11 mouse cellular contexts compared by ENCODE assay signal in genomic region chr2:127845346-127845982, GRCm38 (mm10). TPM values are rescaled to one million over a fixed set of nuclear protein-coding genes. Genes with fewer than 3 reads are reported as not detected.
A peak's percentile ranks its signal among the peaks of the same experiment; 100 is the strongest.
DNase-seq lines count a peak whose midpoint lies in the region; ATAC-seq and TF ChIP-seq lines count a peak whose summit lies in the region.
"Had no signal": no experiment of that assay in that cellular context is flagged by ENCODE, and none has a peak within 500 bp of the region (broad histone marks: within the 10 kb centered on the region; RNA-seq: fewer than 3 reads in every experiment).

No protein-coding gene starts in this region.

- no peak overlapping the region for H3K4me3 ChIP-seq in forebrain, postnatal 0 days (ENCODE audit: low read depth, low read length)
- H3K4me3 ChIP-seq in forebrain, embryonic 10.5 days: no peak overlapping the region
- H3K4me3 ChIP-seq in lung, embryonic 14.5 days (ENCODE audit: low read depth, low read length): no peak overlapping the region
- no peak overlapping the region for H3K4me3 ChIP-seq in lung, adult 2 months (replicated peaks; ENCODE audit: extremely low read depth, low read depth, low read length)
- H3K4me3 ChIP-seq: forebrain, embryonic 12.5 days had no signal

- no peak for ATAC-seq in forebrain, postnatal 0 days
- no peak for ATAC-seq in lung, embryonic 14.5 days (ENCODE audit: insufficient read depth)
- ATAC-seq: activated CD4-positive, CD25-positive, alpha-beta regulatory T cell, adult 4 months had no signal

- peak; percentile 61 for TF ChIP-seq CTCF in forebrain, postnatal 0 days (IDR thresholded peaks at IDR 0.05; ENCODE audit: low read depth)
- TF ChIP-seq CTCF in lung, embryonic 14.5 days (IDR thresholded peaks at IDR 0.05; ENCODE audit: low read depth): peak; percentile 66
- TF ChIP-seq CTCF in lung, adult 2 months (IDR thresholded peaks at IDR 0.05; ENCODE audit: insufficient read depth, low read length): no peak

- no peaks in the 10 kb centered on the region for H3K36me3 ChIP-seq in forebrain, postnatal 0 days (ENCODE audit: insufficient read depth)
- H3K36me3 ChIP-seq in forebrain, embryonic 10.5 days (replicated peaks): no peaks in the 10 kb centered on the region
- no peaks in the 10 kb centered on the region for H3K36me3 ChIP-seq in lung, embryonic 14.5 days (ENCODE audit: insufficient read depth)
- H3K36me3 ChIP-seq: forebrain, embryonic 12.5 days had no signal

- H3K4me1 ChIP-seq in forebrain, postnatal 0 days (ENCODE audit: insufficient read depth): no peaks in the 10 kb centered on the region
- no peaks in the 10 kb centered on the region for H3K4me1 ChIP-seq in forebrain, embryonic 10.5 days
- no peaks in the 10 kb centered on the region for H3K4me1 ChIP-seq in lung, embryonic 14.5 days (ENCODE audit: insufficient read depth)
- peaks cover 2% of the 10 kb centered on the region; the same call in 1 of the 2 replicates for H3K4me1 ChIP-seq in lung, adult 2 months (ENCODE audit: control insufficient read depth, insufficient read depth, low read length)
- H3K4me1 ChIP-seq: forebrain, embryonic 12.5 days had no signal

- H3K9ac ChIP-seq in forebrain, postnatal 0 days: no peak overlapping the region
- H3K9ac ChIP-seq in lung, embryonic 14.5 days: no peak overlapping the region
- H3K9ac ChIP-seq: forebrain, embryonic 12.5 days had no signal

- WGBS in forebrain, postnatal 0 days: 55% methylated on average over 7 of the region's 7 CpGs
- 66% methylated on average over 7 of the region's 7 CpGs for WGBS in forebrain, embryonic 10.5 days
- 39% methylated on average over 7 of the region's 7 CpGs for WGBS in lung, embryonic 14.5 days
- 28% methylated on average over 7 of the region's 7 CpGs for WGBS in lung, adult 2 months

- TF ChIP-seq POLR2A in lung, adult 2 months (IDR thresholded peaks at IDR 0.05; ENCODE audit: borderline replicate concordance, extremely low read depth, low read depth, low read length): no peak

- no peak overlapping the region for H3K4me2 ChIP-seq in forebrain, postnatal 0 days (ENCODE audit: low read depth)
- H3K4me2 ChIP-seq in lung, embryonic 14.5 days: no peak overlapping the region
- H3K4me2 ChIP-seq: forebrain, embryonic 12.5 days had no signal

- DNase-seq in forebrain, postnatal 0 days: peak; percentile 22
- no peak for DNase-seq in forebrain, embryonic 10.5 days (ENCODE audit: extremely low spot score, low spot score)
- peak; percentile 72 for DNase-seq in lung, embryonic 14.5 days
- DNase-seq in lung, adult 2 months: no peak
- peak; percentile 24 for DNase-seq in c-Kit-positive CD71-negative TER-119-negative erythroid progenitor cells, embryonic 14.5 days (ENCODE audit: low read depth)
- peak; percentile 48 for DNase-seq in retina, postnatal 1 day
- no peak for DNase-seq in layer of hippocampus, postnatal 10 days (ENCODE audit: low spot score in 2 of 2)
- no peak for DNase-seq in kidney, postnatal 14 days
- DNase-seq: kidney, postnatal 4 days had no signal

- H3K27ac ChIP-seq in forebrain, postnatal 0 days (ENCODE audit: low read depth, low read length): no peak overlapping the region
- H3K27ac ChIP-seq in forebrain, embryonic 10.5 days: no peak overlapping the region
- no peak overlapping the region for H3K27ac ChIP-seq in lung, embryonic 14.5 days (ENCODE audit: low read depth)
- H3K27ac ChIP-seq: forebrain, embryonic 12.5 days had no signal

- peaks cover 2% of the 10 kb centered on the region; the same call in 1 of the 2 replicates for H3K27me3 ChIP-seq in forebrain, postnatal 0 days (ENCODE audit: insufficient read depth, low read length)
- peaks cover 10% of the 10 kb centered on the region for H3K27me3 ChIP-seq in forebrain, embryonic 10.5 days (ENCODE audit: poor library complexity, severe bottlenecking)
- peaks cover 5% of the 10 kb centered on the region; the same call in 1 of the 2 replicates for H3K27me3 ChIP-seq in lung, embryonic 14.5 days (ENCODE audit: insufficient read depth, low read length)

- no peaks in the 10 kb centered on the region for H3K9me3 ChIP-seq in forebrain, postnatal 0 days (ENCODE audit: low read length)
- H3K9me3 ChIP-seq in forebrain, embryonic 10.5 days: no peaks in the 10 kb centered on the region
- H3K9me3 ChIP-seq in lung, embryonic 14.5 days (ENCODE audit: low read depth, low read length): no peaks in the 10 kb centered on the region
- H3K9me3 ChIP-seq: forebrain, embryonic 12.5 days had no signal

RNA-seq across cellular contexts. Expression of gene Acoxl, which starts 6.8 kb away (rescaled TPM):
- not detected in 2 replicates for total RNA-seq in forebrain, postnatal 0 days (2014; rRNA removed)
- polyA plus RNA-seq in forebrain, postnatal 0 days (2015; fragmentation: Nextera tagmentation; extraction: Ambion mirVana): 0.10 and 0.14 TPM in 2 replicates
- 0.09 TPM in 2 replicates for polyA plus RNA-seq in forebrain, embryonic 10.5 days (2016; fragmentation: Nextera tagmentation; extraction: Ambion mirVana)
- 0.20 and 0.30 TPM in 2 replicates for polyA plus RNA-seq in lung, embryonic 14.5 days (2014; fragmentation: Nextera tagmentation; extraction: Ambion mirVana)
- 40.9 and 52.4 TPM in 2 replicates for polyA plus RNA-seq in lung, adult 2 months (2012; rRNA removed)
- total RNA-seq in layer of hippocampus, postnatal 10 days (2021): under 1 TPM in 1 of 2 experiments, not detected in 1; 0.13 TPM

RNA-seq across cellular contexts. Expression of gene Bub1, which starts 13.8 kb away (rescaled TPM):
- total RNA-seq in forebrain, postnatal 0 days (2014; rRNA removed): 3.9 and 5.2 TPM in 2 replicates
- 3.3 and 3.7 TPM in 2 replicates for polyA plus RNA-seq in forebrain, postnatal 0 days (2015; fragmentation: Nextera tagmentation; extraction: Ambion mirVana)
- polyA plus RNA-seq in forebrain, embryonic 10.5 days (2016; fragmentation: Nextera tagmentation; extraction: Ambion mirVana): 116 and 126 TPM in 2 replicates
- 43.6 and 44.5 TPM in 2 replicates for polyA plus RNA-seq in lung, embryonic 14.5 days (2014; fragmentation: Nextera tagmentation; extraction: Ambion mirVana)
- 0.52 and 1.1 TPM in 2 replicates for polyA plus RNA-seq in lung, adult 2 months (2012; rRNA removed)
- 1 to 10 TPM; 1.5 to 2.5 TPM for total RNA-seq in layer of hippocampus, postnatal 10 days (2021)

RNA-seq across cellular contexts. Expression of gene Mtln, which starts 53.2 kb away (rescaled TPM):
- total RNA-seq in forebrain, postnatal 0 days (2014; rRNA removed): 24.3 and 36.9 TPM in 2 replicates
- 49.9 and 63.3 TPM in 2 replicates for polyA plus RNA-seq in forebrain, postnatal 0 days (2015; fragmentation: Nextera tagmentation; extraction: Ambion mirVana)
- polyA plus RNA-seq in forebrain, embryonic 10.5 days (2016; fragmentation: Nextera tagmentation; extraction: Ambion mirVana): 26.0 and 30.5 TPM in 2 replicates
- 31.3 and 33.6 TPM in 2 replicates for polyA plus RNA-seq in lung, embryonic 14.5 days (2014; fragmentation: Nextera tagmentation; extraction: Ambion mirVana)
- polyA plus RNA-seq in lung, adult 2 months (2012; rRNA removed): 55.0 and 60.0 TPM in 2 replicates
- total RNA-seq in layer of hippocampus, postnatal 10 days (2021): 10 to 100 TPM; 42.6 to 46.0 TPM

RNA-seq across cellular contexts. Expression of gene Nphp1, which starts 56.8 kb away (rescaled TPM):
- total RNA-seq in forebrain, postnatal 0 days (2014; rRNA removed): 12.7 and 14.7 TPM in 2 replicates
- 17.6 and 19.9 TPM in 2 replicates for polyA plus RNA-seq in forebrain, postnatal 0 days (2015; fragmentation: Nextera tagmentation; extraction: Ambion mirVana)
- polyA plus RNA-seq in forebrain, embryonic 10.5 days (2016; fragmentation: Nextera tagmentation; extraction: Ambion mirVana): 45.8 and 48.6 TPM in 2 replicates
- 31.1 and 35.4 TPM in 2 replicates for polyA plus RNA-seq in lung, embryonic 14.5 days (2014; fragmentation: Nextera tagmentation; extraction: Ambion mirVana)
- polyA plus RNA-seq in lung, adult 2 months (2012; rRNA removed): 9.2 and 14.5 TPM in 2 replicates
- total RNA-seq in layer of hippocampus, postnatal 10 days (2021): 10 to 100 TPM; 16.6 to 19.5 TPM

Comparison
In these comparisons a context has a peak if more than half of its experiments do, and no peak if none do; other contexts are left out.
1. DNase-seq: peak in forebrain, postnatal 0 days (single experiment), lung, embryonic 14.5 days (single experiment), c-Kit-positive CD71-negative TER-119-negative erythroid progenitor cells, embryonic 14.5 days (single experiment) and retina, postnatal 1 day (single experiment); none in forebrain, embryonic 10.5 days (single experiment), lung, adult 2 months (single experiment), layer of hippocampus, postnatal 10 days (0 of 2) and kidney, postnatal 14 days (single experiment).
2. RNA of gene Acoxl, which starts 6.8 kb away (polyA plus RNA-seq): 40.9 to 52.4 TPM in lung, adult 2 months; 0.20 to 0.30 TPM in lung, embryonic 14.5 days, 0.10 to 0.14 TPM in forebrain, postnatal 0 days and 0.09 TPM in forebrain, embryonic 10.5 days; every median in the first group is over 10 times any median in the second.